Mouse (Mus musculus) myocyte (in vitro differentiated cells): ENCODE measurements around the gene Psmd12.

Experiments used
- CEBPB ChIP-seq: IDR thresholded peaks from 2 replicates; pipeline ENCODE4 v1.6.1; 2011; ENCODE audit warnings: mild to moderate bottlenecking, moderate library complexity; ENCODE audit not compliant: poor library complexity, insufficient read depth, severe bottlenecking
- E2F4 ChIP-seq: IDR thresholded peaks from one replicate; pipeline ENCODE4 v1.6.1; 2011; ENCODE audit warnings: mild to moderate bottlenecking, control low read depth, moderate library complexity; ENCODE audit not compliant: insufficient read depth
- MAX ChIP-seq: IDR thresholded peaks from one replicate; pipeline ENCODE4 v1.6.1; 2011; ENCODE audit warnings: low read depth, mild to moderate bottlenecking, control low read depth
- MYOD1 ChIP-seq, 3 experiments: IDR thresholded peaks; one replicate each; pipeline ENCODE4 v1.6.1; 2011; ENCODE audit warnings: control low read depth in 2 of 3, low read depth in 2 of 3, mild to moderate bottlenecking in 2 of 3, moderate library complexity in 1 of 3; ENCODE audit not compliant: insufficient read length in 2 of 3, control insufficient read depth in 1 of 3
- MYOG ChIP-seq, 3 experiments: IDR thresholded peaks; one replicate each; pipeline ENCODE4 v1.6.1; 2011; ENCODE audit warnings: control low read depth in 2 of 3, low read depth in 2 of 3, mild to moderate bottlenecking in 2 of 3; ENCODE audit not compliant: insufficient read length in 2 of 3, control insufficient read depth in 1 of 3, insufficient read depth in 1 of 3
- POLR2A ChIP-seq: IDR thresholded peaks from one replicate; pipeline ENCODE4 v1.6.1; 2011; ENCODE audit warnings: low read depth, mild to moderate bottlenecking, control low read depth, moderate library complexity; ENCODE audit not compliant: insufficient read length
- POLR2AphosphoS2 ChIP-seq: IDR thresholded peaks from one replicate; pipeline ENCODE4 v1.6.1; 2011; ENCODE audit warnings: low read depth, control low read depth; ENCODE audit not compliant: insufficient read length
- REST ChIP-seq: IDR thresholded peaks from one replicate; pipeline ENCODE4 v1.6.1; 2011; ENCODE audit warnings: mild to moderate bottlenecking, control low read depth, moderate library complexity; ENCODE audit not compliant: insufficient read depth, insufficient read length
- TCF12 ChIP-seq: IDR thresholded peaks from one replicate; pipeline ENCODE4 v1.6.1; 2011; ENCODE audit warnings: mild to moderate bottlenecking, control low read depth; ENCODE audit not compliant: poor library complexity, insufficient read depth, severe bottlenecking
- TCF3 ChIP-seq: IDR thresholded peaks from one replicate; pipeline ENCODE4 v1.6.1; 2011; ENCODE audit warnings: low read depth, control low read depth; ENCODE audit not compliant: insufficient read length
- USF1 ChIP-seq: IDR thresholded peaks from one replicate; pipeline ENCODE4 v1.6.1; 2011; ENCODE audit warnings: low read depth, mild to moderate bottlenecking, control low read depth, moderate library complexity

DNA sequence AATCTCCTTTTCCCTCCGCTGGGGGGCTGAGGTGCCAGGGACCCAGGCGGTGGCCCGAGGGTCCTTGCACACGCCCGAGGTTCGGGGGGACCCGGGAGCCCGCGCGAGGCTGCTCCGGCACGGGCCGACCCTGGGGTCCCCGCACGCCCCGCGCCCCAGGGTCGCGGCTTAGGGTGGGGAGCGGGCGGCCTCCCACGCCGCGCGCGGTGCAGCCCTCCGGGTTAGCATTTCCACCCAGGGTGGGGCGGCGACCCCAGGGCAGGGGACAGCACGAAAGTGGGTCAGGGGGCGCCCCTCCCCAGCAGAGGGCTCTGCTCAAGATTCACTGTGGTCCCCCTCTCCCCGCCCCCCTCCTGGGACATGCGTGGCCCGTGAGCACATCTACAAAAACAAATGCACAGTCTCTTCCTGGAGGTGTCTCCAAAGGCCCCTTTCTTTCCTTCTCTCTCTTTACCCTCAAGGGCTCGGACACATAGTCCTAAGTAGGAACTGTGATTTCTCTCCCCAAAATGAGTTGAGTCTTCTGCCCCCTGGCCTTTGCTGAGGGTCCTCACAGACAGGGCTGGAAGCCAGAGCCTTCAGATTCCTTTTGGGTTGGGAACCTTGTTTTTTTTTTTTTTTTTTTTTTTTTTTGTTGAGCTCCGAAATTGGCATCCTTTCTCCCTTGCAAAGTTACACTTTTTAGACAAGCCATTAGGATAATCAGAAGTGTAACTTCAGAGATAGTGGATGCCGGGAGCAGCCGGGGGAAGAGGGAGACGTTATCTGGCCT, 69.1 kb downstream of the Psmd12 start:
- TF ChIP-seq REST (no peak), POLR2A (no peak), MAX (no peak), USF1 (no peak), TCF12 (no peak), TCF3 (no peak), POLR2AphosphoS2 (no peak), E2F4 (no peak), CEBPB (no peak), MYOD1 (IDR thresholded peaks at IDR 0.05; ENCODE audit: control insufficient read depth in 1 of 3, insufficient read length in 2 of 3, low read depth in 2 of 3) (no peak), MYOG (IDR thresholded peaks at IDR 0.05; ENCODE audit: control insufficient read depth in 1 of 3, insufficient read depth in 1 of 3, insufficient read length in 2 of 3, low read depth in 2 of 3) (no peak)
